Mouse (Mus musculus) liver, embryonic 13.5 days (tissue): ENCODE measurements around the gene Trim39. TPM values are rescaled to one million over a fixed set of nuclear protein-coding genes. Genes with fewer than 3 reads are reported as not detected.
"Not testable (repeated sequence)": the region's sequence is repeated elsewhere in the genome, so short reads cannot be mapped to it uniquely, and the experiment has no call there.

ENCODE experiments used
- ATAC-seq: fragments of 200-750 bp; cut with Nextera tagmentation; 2 replicates; pipeline ENCODE4 v1.8.0; 2017; ENCODE audit warnings: low read depth, mild to moderate bottlenecking, moderate number of reproducible peaks, moderate library complexity
- DNase-seq: peaks from one replicate; pipeline ENCODE4 v3.0.0; 2022
- H3K27ac ChIP-seq: fragments of 300-500 bp; sonication (generic); 2 replicates; pipeline ENCODE4 v1.5.1; 2015; ENCODE audit warnings: moderate library complexity, mild to moderate bottlenecking, inconsistent platforms
- H3K27me3 ChIP-seq: fragments of 300-500 bp; sonication (generic); 2 replicates; pipeline ENCODE4 v1.6.1; 2015; ENCODE audit warnings: mild to moderate bottlenecking, inconsistent platforms
- H3K36me3 ChIP-seq: fragments of 300-500 bp; sonication (generic); 2 replicates; pipeline ENCODE4 v1.6.1; 2015; ENCODE audit warnings: mild to moderate bottlenecking, inconsistent platforms
- H3K4me1 ChIP-seq: fragments of 300-500 bp; sonication (generic); replicated peaks from 2 replicates; pipeline ENCODE4 v1.6.1; 2015; ENCODE audit warnings: inconsistent platforms
- H3K4me2 ChIP-seq: fragments of 300-500 bp; sonication (generic); 2 replicates; pipeline ENCODE4 v1.6.1; 2015; ENCODE audit warnings: inconsistent platforms, mild to moderate bottlenecking, moderate library complexity
- H3K4me3 ChIP-seq: fragments of 300-500 bp; sonication (generic); replicated peaks from 2 replicates; pipeline ENCODE4 v1.5.1; 2015; ENCODE audit warnings: mild to moderate bottlenecking, inconsistent platforms
- H3K9ac ChIP-seq: fragments of 300-500 bp; sonication (generic); 2 replicates; pipeline ENCODE4 v1.6.1; 2015; ENCODE audit warnings: mild to moderate bottlenecking, inconsistent platforms
- H3K9me3 ChIP-seq: fragments of 300-500 bp; sonication (generic); replicated peaks from 2 replicates; pipeline ENCODE4 v1.6.1; 2016; ENCODE audit warnings: inconsistent platforms
- WGBS: fragments of 180-500 bp; shearing (Covaris S2); methylation state at CpG from one replicate; pipeline ENCODE4 v1.1.7; 2015; ENCODE audit not compliant: insufficient replicate concordance; 5-methylcytosine and 5-hydroxymethylcytosine counted together
- polyA plus RNA-seq: library from polyadenylated mRNA; unstranded; fragments of >200 nt; fragmentation: Nextera tagmentation; extraction: Ambion mirVana; gene quantifications from 2 replicates; pipeline ENCODE4 v1.2.1, GENCODE M21; 2015

Gene Trim39
- polyA plus RNA-seq = 6.1 and 6.7 TPM in 2 replicates

DNA sequence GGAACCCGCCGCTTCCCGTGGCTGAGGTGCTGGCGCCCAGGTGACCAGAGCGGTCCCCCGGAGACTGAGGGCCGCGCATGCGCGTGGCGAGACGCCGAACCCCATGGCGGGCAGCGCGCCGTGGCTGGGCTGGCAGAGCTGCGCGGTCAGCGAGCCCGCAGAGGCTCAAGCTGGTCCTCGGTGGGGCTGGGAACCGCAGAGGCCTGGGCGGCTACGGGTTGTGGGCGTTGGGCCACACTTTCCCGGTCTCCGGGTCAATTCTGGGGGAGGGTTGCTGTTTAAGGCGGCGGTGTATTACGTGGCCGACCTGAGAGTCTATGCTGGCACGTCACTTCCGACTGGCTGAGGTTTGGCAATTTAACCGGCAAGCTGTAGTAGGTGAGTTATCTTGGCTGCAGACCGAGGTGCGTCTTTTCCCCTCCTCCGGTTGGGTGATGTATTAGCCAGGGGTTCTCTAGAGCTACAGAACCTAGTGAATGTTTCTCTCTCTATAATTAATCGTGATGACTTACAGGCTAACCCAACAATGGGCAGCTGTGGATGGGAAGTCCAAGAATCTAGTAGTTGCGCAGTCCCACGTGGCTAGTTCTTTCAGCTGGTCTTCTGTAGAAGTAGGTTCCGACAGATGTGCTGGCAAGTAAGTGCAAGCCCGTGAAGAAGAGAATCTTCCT, at the start of gene Trim39:
Gene Trim39 (minus strand): TSS at position 662 of the 671 bp plus-strand sequence.
- under 1% methylated on average over 43 of the region's 43 CpGs for WGBS
- Histone ChIP-seq H3K27ac (peak within 1 kb of the TSS; percentile 88), H3K36me3 (peaks cover 42% of the 10 kb centered on the region), H3K9ac (peak within 1 kb of the TSS; percentile 89), H3K9me3 (no peaks in the 10 kb centered on the region), H3K4me2 (peak within 1 kb of the TSS; percentile 92), H3K27me3 (no peaks in the 10 kb centered on the region), H3K4me3 (peak within 1 kb of the TSS; percentile 87), H3K4me1 (peaks cover 46% of the 10 kb centered on the region)
- DNase-seq (peak; percentile 79), ATAC-seq (peak; percentile 82)

DNA sequence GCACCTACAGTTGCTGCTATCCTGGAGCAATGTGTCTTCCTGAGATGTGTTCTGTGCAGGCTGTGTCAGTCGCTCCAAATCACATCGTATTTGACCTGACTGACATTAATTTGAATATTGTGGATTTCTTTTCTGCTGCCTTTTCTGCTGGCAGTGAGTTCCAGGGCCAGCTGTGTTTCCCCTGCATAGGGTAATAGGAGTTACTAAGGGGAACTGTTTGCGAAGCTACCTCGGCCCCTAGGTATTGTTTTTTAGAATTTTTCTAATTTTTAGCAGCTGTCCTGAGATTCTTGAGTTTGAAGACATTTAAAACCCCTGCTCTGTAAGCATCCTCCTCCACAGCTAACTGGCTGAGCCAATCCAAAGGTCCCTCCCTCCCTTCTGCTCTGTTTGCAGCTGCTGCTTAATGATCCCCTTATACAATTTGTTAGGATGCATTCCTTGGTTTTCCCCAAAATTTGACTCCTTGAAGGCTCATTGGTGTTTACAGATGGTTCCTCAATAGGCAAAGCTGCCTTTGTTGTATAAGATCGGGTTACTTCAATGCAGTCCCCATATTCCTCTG, 43.7 kb upstream of the Trim39 start:
- H3K36me3 ChIP-seq = no peaks in the 10 kb centered on the region
- peaks cover 8% of the 10 kb centered on the region for H3K27me3 ChIP-seq
- DNase-seq (no peak), ATAC-seq (no peak)
- no peak overlapping the region for H3K9ac ChIP-seq
- H3K27ac ChIP-seq = no peak overlapping the region
- WGBS = 30% methylated on average over 5 of the region's 5 CpGs
- peaks cover 4% of the 10 kb centered on the region; the same call in 1 of the 2 replicates for H3K4me1 ChIP-seq
- peak overlapping the region; percentile 57 for H3K4me3 ChIP-seq
- peak overlapping the region; percentile 77 for H3K4me2 ChIP-seq
- no peaks in the 10 kb centered on the region for H3K9me3 ChIP-seq

DNA sequence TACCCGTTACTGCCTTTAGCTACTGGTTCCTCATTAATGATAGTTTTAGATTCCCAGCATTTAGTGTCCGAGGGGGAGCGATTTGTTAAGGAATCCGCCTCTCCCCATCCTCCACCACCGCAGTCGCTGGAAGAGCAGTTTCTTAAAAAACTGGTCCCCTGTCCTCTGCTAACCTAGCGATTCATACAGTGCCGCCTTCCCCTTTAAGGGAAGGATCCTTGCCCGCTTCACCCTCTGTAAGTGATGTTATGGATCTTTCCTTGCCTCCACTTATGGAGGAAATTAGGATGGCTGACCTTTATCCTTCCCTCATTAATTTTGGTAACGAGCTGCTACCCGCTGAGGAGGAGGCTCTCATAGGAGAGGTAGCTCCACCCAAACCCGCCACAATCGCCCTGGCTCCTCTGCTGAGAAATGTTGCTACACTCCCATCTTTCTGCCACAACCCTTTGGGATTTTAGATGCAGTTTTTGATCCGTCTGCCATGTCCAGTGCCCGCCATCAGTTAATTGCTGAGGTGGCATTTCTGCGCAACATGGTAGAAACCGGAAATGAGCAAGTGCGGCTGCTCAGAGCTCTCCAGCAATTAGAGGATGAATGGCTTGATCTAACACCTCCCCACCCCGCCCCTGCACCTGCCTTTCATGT, 43.1 kb upstream of the Trim39 start:
- Histone ChIP-seq H3K4me2 (peak overlapping the region; percentile 77), H3K4me1 (peaks cover 4% of the 10 kb centered on the region; the same call in 1 of the 2 replicates), H3K27me3 (peaks cover 8% of the 10 kb centered on the region), H3K4me3 (peak overlapping the region; percentile 57), H3K9me3 (no peaks in the 10 kb centered on the region), H3K27ac (no peak overlapping the region), H3K36me3 (no peaks in the 10 kb centered on the region), H3K9ac (peak overlapping the region; percentile 46)
- DNase-seq (no peak), ATAC-seq (no peak; the same call in 1 of the 2 replicates)
- WGBS = under 1% methylated on average over 19 of the region's 19 CpGs

DNA sequence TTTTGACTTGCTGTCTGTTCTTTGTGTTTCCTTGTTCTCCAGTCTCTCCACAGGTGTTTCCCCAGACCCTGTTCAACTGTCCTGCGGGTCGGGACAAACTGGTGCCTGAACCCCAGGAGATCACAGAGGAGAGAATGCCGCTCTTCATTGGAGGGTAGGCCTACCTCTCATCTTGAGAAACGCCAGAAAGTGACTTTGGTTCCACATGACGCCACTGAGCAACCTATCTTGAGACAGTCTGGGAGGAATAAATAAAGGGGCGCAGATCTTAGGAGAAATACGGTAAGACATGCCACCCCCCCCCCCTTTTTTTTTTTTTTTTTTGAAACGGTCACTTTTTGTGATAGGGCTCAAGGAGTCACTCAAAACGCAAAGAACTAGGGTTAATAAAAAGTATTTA, 42.5 kb upstream of the Trim39 start:
- 9% methylated on average over 9 of the region's 9 CpGs for WGBS
- Histone ChIP-seq H3K9me3 (no peaks in the 10 kb centered on the region), H3K9ac (no peak overlapping the region), H3K27ac (no peak overlapping the region), H3K4me3 (peak overlapping the region; percentile 57), H3K27me3 (peaks cover 8% of the 10 kb centered on the region), H3K36me3 (no peaks in the 10 kb centered on the region), H3K4me1 (peaks cover 4% of the 10 kb centered on the region; the same call in 1 of the 2 replicates), H3K4me2 (peak overlapping the region; percentile 77)
- no peak for DNase-seq
- ATAC-seq = no peak

DNA sequence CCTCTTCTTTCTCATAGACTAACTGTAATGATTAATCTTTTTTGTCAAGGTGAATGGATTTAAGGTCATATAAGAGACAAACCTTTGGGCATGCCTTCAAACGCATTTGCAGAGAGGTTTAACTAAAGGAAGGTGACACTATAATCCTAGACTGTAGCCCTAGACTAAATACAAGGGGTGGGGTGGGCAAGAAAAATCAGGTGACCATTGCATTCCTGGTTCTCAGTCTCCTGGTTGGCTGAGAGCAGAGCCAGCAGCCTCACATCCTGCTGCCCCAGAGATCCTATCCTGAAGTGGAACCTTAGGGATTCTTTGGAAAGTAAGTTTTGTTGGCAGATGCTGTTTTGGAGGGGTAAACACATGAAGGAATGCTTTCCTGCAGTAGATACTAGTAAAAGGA, 37.2 kb upstream of the Trim39 start:
- ATAC-seq = no peak
- Histone ChIP-seq H3K36me3 (no peaks in the 10 kb centered on the region), H3K4me1 (no peaks in the 10 kb centered on the region), H3K27ac (no peak overlapping the region), H3K4me3 (no peak overlapping the region), H3K4me2 (no peak overlapping the region), H3K9ac (no peak overlapping the region), H3K27me3 (no peaks in the 10 kb centered on the region), H3K9me3 (no peaks in the 10 kb centered on the region)
- 38% methylated on average over 1 of the region's 1 CpGs for WGBS
- no peak for DNase-seq

DNA sequence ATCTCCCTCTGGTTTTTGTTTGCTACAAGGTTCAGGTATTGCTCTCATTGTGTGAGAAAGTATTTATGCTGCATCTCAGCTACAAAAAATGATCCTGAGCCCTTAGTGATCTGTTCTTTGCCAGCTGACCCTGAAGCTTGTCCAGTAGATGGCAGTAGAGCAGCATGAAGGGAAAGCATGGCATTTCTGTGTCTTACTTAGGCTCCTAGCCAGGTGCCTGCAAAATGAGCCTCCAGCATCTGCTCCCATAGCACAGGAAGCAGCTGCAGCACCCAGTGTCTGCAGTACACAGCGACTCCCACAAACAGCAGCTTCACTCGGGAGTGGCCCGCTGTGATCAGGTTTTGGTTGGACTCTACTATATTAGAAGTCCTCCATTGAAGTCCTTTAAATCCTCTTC, 36.8 kb upstream of the Trim39 start:
- not testable (repeated sequence) for H3K9me3 ChIP-seq, H3K9ac ChIP-seq, H3K27ac ChIP-seq, ATAC-seq, H3K27me3 ChIP-seq, H3K36me3 ChIP-seq, H3K4me2 ChIP-seq, H3K4me3 ChIP-seq, H3K4me1 ChIP-seq, DNase-seq
- WGBS = 2% methylated on average over 3 of the region's 3 CpGs

DNA sequence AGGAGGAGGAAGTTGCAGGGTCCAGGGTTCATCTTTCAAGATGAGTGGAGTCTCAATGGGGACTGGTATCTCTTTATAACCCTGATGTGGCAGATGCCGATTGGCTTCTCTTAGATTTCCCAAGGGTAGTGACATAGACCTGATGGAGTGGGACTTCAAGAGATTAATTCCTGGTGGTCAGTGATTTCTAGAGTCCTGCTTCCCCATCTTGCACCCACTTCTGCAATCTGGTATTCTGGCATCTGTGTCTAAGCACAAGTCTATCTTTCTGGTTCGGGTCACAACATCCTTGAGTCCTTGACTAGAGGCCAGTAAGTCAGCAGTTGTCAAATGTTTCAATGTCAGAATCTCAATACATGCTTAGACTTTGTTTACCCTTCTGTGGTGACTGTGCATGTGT, 14.3 kb upstream of the Trim39 start, which contains the start of gene H2-M10.2:
Gene H2-M10.2 (minus strand): TSS at position 101 of the 400 bp plus-strand sequence.
- no peak within 1 kb of the TSS for H3K27ac ChIP-seq

DNA sequence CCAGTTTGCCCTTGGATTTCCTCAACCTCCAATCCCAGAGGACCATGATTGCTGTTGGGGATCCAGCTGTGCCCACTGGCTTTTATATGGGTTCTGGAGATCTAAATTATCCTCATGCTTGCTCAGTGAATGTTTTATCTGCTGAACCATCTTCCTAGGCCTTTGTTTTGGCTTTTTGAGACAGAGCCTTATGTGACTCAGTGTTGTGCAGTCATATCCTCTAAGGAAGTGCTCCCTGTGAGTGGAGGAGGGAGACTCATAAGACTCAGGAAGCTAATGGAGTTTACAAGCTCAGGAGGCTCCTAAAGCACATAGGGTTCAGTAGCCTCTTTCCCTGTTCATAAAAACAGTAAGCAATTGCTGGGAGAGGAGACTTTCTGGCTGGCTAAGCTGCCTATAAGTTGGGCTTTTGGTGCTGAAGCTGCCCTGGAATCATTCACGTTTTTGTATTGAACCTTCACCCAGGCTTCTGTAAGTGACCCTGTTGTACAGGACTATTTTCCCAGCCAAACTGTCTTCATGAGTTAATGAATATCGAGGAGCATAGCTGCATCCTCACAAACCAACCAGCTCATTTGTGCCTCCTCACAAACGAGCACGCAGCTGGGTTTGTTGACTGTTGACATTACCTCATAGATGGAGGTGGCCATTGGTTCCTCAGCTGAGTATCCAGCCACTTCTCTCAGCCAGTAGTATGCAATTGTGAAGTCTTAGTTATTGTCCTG, 9.6 kb upstream of the Trim39 start:
- Histone ChIP-seq H3K9me3 (no peaks in the 10 kb centered on the region), H3K4me2 (no peak overlapping the region), H3K4me1 (no peaks in the 10 kb centered on the region), H3K27ac (no peak overlapping the region), H3K9ac (no peak overlapping the region), H3K36me3 (peaks cover 38% of the 10 kb centered on the region), H3K27me3 (no peaks in the 10 kb centered on the region), H3K4me3 (no peak overlapping the region)
- DNase-seq = no peak
- 81% methylated on average over 4 of the region's 4 CpGs for WGBS
- ATAC-seq = no peak

More for the DNA sequence above, 14.3 kb upstream of the Trim39 start, which contains the start of gene H2-M10.2:
- H3K9me3 ChIP-seq = no peaks in the 10 kb centered on the region
- H3K27me3 ChIP-seq = no peaks in the 10 kb centered on the region
- no peaks in the 10 kb centered on the region for H3K4me1 ChIP-seq
- no peak within 1 kb of the TSS for H3K4me3 ChIP-seq
- H3K36me3 ChIP-seq = peaks cover 7% of the 10 kb centered on the region; the same call in 1 of the 2 replicates
- H3K4me2 ChIP-seq = no peak within 1 kb of the TSS
- ATAC-seq (no peak), DNase-seq (no peak)
- WGBS = 68% methylated on average over 2 of the region's 2 CpGs
- no peak within 1 kb of the TSS for H3K9ac ChIP-seq

DNA sequence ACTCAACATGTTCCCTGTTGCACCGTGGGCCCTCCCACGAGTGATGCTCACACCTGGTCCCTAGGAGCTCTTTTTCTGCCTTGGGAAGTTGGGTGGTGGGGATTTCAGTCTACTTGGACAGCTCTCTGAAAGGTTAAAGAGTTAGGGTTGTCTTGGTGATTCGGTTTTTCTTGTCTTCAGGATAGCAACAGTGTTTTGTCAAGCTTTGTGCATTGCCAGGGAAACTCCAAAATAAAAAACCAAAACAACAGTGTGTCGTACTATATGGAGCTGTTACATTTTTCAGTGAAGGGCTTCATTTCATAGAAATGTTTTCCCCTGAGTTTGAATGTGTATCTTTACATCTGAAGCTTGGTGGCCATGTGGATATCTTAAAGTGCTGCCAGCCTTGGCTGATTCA, 2.7 kb upstream of the Trim39 start:
- H3K9ac ChIP-seq = no peak overlapping the region

DNA sequence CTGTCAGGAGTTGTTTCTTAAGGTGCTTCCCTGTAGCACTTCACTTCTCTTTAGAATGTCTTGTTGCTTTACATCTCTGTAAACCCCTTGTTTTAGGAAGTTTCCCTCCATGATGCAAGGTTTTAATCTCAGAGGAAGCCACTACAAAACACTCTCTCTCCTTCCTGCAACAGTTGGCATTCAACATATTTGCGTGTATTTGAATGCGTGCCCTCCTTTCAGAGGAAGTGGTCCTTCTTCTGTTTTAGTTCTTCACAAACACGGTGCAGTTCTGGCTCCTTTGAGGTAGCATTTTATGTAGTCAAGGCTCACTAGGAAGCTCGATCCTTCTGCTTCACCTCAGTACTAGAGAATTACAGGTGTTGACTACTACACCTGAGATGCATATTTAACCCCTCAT, 1.7 kb upstream of the Trim39 start:
- Histone ChIP-seq H3K4me1 (peaks cover 46% of the 10 kb centered on the region), H3K36me3 (peaks cover 35% of the 10 kb centered on the region), H3K4me2 (peak overlapping the region; percentile 92; the same call in 1 of the 2 replicates), H3K27me3 (no peaks in the 10 kb centered on the region), H3K9me3 (no peaks in the 10 kb centered on the region), H3K27ac (no peak overlapping the region), H3K4me3 (no peak overlapping the region), H3K9ac (peak overlapping the region; percentile 89; the same call in 1 of the 2 replicates)
- no peak for DNase-seq
- 78% methylated on average over 4 of the region's 4 CpGs for WGBS
- no peak for ATAC-seq

More for the DNA sequence above, 2.7 kb upstream of the Trim39 start:
- Histone ChIP-seq H3K4me2 (no peak overlapping the region), H3K9me3 (no peaks in the 10 kb centered on the region), H3K36me3 (peaks cover 41% of the 10 kb centered on the region), H3K27ac (no peak overlapping the region), H3K27me3 (no peaks in the 10 kb centered on the region), H3K4me1 (peaks cover 43% of the 10 kb centered on the region), H3K4me3 (no peak overlapping the region)
- DNase-seq (no peak), ATAC-seq (no peak)
- 83% methylated on average over 4 of the region's 4 CpGs for WGBS
